Mouse (Mus musculus) liver, adult (tissue): ENCODE data around the gene Hmx2.

Experiments
- GATA4 ChIP-seq: IDR thresholded peaks from 2 replicates; pipeline ENCODE4 v1.6.1; 2014; ENCODE audit warnings: mild to moderate bottlenecking, low read length; ENCODE audit not compliant: insufficient replicate concordance

Gene Hmx2

GRCm38 (mm10) chr7:131548473-131548872 lies at the start of gene Hmx2:
Gene Hmx2 (plus strand): TSS chr7:131548773.
- TF ChIP-seq GATA4, result no peak

GRCm38 (mm10) chr7:131503739-131504138 lies 44.8 kb upstream of the Hmx2 start:
- TF ChIP-seq GATA4, result no peak

GRCm38 (mm10) chr7:131539979-131540378 lies 8.6 kb upstream of the Hmx2 start:
- no peak for TF ChIP-seq GATA4

GRCm38 (mm10) chr7:131541184-131542114 lies 7.1 kb upstream of the Hmx2 start:
- TF ChIP-seq GATA4, result no peak

GRCm38 (mm10) chr7:131542115-131542871 lies 6.3 kb upstream of the Hmx2 start, which contains the start of gene Hmx3:
Gene Hmx3 (plus strand): TSS chr7:131542867.
- no peak for TF ChIP-seq GATA4

- no peak for TF ChIP-seq GATA4
These were observed 5.5 kb upstream of the Hmx2 start for GRCm38 (mm10) chr7:131542872-131543622.

- no peak for TF ChIP-seq GATA4
These were observed 4.7 kb upstream of the Hmx2 start for GRCm38 (mm10) chr7:131543623-131544481.

- TF ChIP-seq GATA4, result no peak
These were observed 3.7 kb upstream of the Hmx2 start for GRCm38 (mm10) chr7:131544871-131545270.

- no peak for TF ChIP-seq GATA4
These were observed 2.7 kb upstream of the Hmx2 start for GRCm38 (mm10) chr7:131545701-131546385.

GRCm38 (mm10) chr7:131546423-131546822 lies 2.1 kb upstream of the Hmx2 start:
- TF ChIP-seq GATA4, result no peak

GRCm38 (mm10) chr7:131547481-131547880 lies 1.1 kb upstream of the Hmx2 start:
- TF ChIP-seq GATA4, result no peak

GRCm38 (mm10) chr7:131551471-131551870 lies 2.9 kb downstream of the Hmx2 start:
- no peak for TF ChIP-seq GATA4

- TF ChIP-seq GATA4, result no peak
These were observed 3.6 kb downstream of the Hmx2 start for GRCm38 (mm10) chr7:131551931-131552741.
